Mouse (Mus musculus) cerebellum, postnatal 36 days (tissue): ENCODE measurements at regions not wholly inside any gene's neighbourhood (a gene's known extent, or its start where the extent isn't known, plus 50 kb on each side); places are given as distances from the start of the nearest gene placed in this dataset.

Experiments used
- DNase-seq, 2 experiments: peaks; one replicate each; pipeline ENCODE4 v3.0.0; 2021 to 2022; ENCODE audit warnings: mixed read lengths in 2 of 2

DNA sequence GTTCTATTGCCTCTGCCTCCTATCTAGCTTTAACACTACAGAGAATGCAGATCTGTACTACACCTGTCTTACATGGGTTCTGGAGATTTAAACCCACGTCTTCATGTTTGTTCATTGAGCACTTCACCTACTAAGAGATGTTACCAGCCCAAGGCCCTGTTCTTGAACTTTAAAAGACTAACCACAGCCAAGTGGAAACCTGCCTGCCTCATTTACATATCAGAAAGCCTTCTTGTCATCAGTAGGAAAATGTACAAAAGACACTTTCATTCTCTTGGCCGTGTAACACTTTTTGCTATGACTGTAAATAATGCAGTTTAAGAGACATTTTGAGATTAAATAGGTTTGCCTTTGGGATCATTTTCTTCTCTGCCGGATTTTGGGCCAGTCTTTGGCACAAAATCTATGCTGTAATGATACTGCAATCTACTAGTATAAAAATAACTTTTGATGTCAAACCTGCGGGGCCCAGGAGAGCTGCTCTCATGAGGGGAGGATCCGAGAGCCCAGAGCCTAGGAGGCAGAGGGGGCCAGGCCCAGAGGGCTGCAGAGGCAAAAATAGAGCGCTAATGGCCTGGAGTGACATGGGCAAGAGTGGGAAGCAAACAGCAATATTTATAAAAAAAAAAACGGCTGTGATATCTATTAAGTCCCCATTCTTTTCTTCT lies 318.4 kb upstream of the Myo3a start:
- peak in 1 of 2 experiments; percentile 22 for DNase-seq

DNA sequence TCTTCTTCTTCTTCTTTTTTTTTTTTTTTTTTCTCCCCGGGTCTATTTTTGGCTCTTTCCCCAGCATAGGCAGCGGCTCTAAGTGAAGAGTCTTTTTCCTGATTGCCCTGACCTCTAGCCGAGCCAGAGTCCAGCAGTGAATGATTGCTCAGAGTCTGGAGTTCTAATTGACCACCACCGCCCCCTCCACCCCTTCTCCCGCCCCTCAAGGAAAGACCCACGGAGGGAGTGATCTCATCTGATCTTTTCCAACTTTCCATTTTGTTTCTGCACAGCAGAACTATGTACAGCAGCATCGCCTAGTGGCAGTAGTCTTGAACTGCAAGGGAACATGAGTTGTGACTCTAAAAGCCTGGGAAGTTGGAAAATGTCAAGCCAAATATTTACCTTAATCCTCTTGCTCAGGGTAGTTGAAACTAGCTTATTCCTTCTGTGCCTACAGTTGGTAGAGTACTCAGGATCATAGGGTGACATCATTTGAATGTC lies 317.8 kb upstream of the Myo3a start:
- peak; percentile 82 to 88 for DNase-seq

DNA sequence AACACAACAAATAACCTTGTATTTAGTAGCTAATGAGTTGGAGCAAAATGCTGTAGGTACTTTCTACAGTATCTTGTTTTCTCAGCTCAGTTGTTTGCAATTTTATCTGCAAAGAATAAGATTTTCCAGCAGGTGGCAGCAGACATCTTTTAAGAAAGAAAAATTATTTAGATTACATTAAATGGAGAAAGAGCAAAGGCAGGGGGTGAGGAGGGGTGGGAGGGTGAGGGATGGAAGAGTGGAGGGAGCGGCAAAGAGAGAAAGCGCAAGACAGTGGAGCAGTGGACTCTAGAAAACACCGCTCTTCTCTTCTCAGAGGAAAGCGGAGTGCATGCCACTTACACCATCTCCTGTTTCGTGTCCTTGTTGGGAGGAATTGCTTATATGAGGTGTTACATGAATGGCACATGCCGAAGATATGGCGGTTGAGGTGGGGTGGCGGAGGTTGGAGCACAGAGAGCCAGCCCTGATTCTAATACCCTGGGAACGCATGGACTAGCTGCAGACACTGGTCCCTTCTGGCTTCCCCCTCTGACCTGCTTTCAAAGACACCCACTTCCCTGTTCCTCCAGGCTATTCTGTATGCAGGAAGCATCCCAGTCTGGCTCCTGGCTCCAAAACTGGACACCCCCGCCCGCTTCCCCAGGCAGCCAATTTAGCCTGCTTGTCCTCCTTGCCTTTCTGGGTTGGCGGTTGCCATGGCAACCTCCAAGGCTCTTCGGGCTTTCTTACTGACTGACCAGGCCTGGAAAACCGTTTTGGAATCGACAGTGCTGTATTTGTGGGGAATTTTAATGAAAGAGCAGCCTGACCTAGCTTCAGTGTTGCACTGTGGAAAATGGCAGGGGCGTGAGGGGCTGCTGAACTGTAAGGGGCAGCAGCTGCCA lies 309.3 kb upstream of the Myo3a start:
- DNase-seq: peak; percentile 83 to 84

DNA sequence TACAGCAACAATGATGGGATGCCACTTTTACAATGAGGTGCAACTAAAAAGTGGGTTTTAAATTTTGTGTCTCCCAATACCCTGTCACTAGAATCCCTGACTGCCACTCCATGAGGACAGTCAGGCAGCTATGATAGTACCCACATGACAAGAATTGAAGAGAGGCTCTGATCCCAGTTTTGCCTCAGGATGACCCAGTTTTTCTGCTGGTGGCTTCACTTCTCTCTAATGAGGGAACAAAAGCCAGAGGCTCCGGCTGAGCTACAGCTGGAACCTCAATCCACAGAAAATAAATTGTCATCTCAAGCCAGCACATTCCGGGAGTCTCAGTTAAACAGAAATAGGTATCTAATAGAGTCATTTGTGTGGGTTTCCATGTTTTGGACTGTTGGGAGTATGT lies 308.2 kb upstream of the Myo3a start:
- DNase-seq: peak in 1 of 2 experiments; percentile 35

DNA sequence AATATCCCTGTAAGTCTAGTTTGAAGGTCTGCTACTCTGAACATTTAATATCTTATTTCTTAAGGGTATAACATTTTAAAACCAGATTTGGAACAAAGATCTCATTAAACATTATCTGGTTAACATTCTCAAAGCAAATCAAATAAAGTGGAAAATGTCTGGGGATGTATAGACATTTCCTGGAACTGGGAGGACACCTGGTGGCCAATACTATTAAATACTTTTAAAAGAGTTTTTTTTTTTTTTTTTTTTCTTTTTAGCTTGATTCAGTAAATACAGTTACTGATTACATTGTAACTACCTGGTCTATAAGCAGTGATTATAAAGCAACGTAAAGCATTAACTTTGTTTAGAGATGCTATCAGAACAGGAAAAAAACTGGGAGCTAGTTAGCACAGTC lies 299.6 kb upstream of the Myo3a start:
- DNase-seq: no peak

DNA sequence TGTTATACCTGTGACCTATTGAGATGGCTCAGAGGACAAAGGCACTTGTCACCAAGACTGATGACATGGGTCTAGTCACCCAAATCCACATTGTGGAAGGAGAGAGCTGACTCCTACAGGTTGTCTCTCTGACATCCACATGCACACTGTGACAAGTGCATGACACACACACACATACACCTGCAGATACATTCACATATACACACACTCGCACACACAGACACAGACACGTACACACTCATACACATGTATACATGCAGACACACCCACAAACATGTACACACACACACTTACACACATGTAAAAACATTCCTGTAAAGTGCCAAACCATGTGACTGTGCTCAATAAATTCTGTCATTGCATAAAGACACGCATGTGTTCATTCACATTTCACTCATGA lies 287.3 kb upstream of the Myo3a start:
- no peak for DNase-seq

DNA sequence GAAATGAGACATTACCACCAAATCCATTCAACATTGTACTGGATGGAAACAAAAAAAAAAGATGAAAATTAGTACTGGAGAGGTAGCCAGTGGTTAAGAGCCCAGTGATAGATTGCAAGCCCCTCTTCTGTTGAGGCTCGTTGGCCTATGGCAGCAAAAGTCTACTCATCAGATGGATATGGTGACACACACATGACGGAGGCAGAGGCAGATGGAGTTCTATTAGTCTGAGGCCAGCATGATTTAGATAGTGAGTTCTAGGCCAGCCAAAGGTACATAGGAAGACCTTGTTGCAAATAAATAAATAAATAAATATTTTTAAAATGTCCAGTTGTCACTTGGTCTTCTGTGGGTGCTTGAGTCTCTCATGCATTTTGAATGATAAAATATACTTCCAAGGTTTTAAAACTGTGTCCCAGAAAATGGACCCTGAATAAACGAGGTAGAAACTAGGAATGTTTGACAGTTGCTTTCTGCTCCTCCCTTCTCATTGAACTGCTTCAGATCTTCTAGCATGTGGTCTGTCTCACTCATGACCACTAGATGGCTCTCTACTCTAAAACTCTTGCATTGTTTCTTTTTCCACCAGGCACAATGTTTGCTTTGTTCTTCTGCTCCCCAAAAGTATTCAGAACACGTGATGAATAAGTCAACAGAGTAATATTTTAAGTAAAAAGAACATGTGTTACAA lies 286.4 kb upstream of the Myo3a start:
- peak in 1 of 2 experiments; percentile 35 for DNase-seq

DNA sequence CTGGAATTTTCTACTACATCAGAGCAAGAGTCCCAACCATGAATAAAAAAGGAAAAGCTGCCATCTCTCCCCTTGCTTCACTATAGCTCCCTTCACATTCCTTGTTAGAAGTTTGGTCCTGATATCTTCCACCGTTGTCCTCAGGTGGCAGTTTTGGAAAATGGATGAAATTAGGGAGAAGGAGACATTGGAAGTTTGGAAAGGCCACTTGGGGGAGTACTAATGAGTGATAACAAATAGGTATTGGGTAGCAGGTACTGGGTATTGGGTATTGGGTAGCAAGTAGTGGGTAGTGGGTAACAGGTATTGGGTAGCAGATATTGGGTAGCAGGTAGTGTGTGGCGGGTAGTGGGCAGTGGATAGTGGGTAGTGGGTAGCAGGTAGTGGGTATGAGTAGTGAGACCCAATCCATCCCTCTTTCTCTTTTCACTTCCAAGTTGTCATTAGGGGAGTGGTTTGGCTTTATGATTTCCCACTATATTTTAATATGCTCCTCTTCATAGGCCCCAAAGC lies 285.8 kb upstream of the Myo3a start:
- DNase-seq: no peak

DNA sequence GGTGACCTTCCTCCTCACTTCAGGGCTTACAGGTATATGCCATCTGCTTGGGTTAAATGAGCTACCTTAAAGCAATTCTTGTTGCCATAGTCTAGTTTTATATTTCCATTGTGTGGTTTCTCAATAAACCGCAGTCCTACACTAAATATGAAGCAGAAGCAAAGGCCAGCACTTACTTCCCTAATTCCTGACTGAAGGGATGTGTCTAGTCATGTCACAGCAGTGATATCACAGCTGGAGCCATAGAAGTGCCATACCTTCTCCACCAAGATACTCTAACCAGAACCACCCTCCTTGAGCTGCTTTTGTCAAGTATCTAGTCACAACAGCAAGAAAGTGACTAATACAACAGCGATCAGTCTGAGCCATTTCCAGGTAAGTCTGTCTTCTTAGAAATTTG lies 283.6 kb upstream of the Myo3a start:
- no peak for DNase-seq

DNA sequence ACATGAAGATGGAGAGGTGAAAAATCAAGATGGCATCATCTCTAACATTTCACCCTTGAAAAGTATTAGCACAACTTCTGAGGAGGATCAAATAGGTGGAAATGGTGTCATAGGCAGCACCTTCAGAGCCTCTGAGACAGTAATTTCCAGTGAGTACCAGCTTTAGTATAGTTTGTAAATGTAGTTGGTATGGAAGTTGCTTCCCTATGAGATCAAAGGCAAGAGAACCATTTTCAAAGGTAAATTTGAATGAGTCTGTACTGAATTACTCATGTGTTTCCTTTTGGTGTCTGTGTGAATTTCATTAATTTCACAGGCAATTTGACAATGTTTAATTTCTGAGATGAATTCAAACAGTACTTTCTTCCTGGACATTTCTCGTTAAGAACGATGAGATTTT lies 280.8 kb upstream of the Myo3a start:
- DNase-seq: no peak

DNA sequence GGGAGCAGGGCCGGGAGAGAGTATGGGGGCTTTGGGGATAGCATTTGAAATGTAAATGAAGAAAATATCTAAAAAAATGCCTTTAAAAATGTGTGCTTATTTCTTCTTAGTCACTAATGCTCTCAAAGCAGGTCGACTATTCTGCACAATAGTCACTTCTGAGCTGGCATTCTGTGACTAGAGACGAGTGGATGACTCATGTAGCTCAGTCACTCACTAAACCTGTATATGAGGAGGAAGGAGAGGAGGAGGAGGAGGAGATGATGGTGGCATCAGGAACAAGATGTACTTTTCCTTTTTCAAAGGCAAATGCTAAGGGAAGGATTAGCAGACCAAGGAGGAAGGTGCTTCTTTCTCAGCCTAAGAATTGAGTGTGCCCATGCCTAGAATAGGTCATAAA lies 276.0 kb upstream of the Myo3a start:
- no peak for DNase-seq

DNA sequence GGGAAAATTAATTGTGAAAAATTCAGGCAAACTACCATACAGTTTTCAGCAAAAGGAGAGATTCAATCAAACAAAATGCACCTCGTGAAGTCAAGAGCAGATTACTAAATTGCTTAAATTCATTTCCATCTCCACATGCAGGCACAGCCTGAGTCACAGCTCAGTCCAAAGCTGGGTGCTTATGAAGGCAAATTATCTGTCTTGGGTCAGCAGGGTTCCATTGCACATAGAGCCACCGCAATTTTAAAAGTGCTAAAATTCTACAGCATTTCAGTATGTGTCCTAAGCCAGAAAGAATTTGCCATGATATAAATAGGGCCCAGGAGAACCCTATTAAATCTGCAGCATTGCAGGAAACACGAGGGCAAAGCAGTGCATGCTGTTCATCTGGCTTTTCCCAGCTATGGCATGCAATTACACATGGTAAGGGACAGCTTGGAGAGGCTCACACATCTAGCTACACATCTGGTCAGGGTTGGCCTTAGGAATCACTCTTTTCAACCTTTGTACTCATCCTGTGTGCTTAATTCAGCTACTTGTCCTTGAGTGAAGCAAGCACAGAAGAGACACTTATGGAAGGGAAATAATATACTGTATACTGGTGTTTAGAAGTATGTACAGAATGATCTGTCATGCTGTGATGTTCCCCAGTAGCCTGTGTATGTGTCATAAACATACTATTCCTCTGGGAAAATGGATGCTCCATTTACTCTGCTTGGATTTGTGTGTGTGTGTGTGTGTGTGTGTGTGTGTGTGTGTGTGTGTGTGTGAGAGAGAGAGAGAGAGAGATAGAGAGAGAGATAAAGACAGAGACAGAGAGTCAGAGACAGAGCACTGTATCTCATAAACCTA lies 271.0 kb upstream of the Myo3a start:
- no peak for DNase-seq

DNA sequence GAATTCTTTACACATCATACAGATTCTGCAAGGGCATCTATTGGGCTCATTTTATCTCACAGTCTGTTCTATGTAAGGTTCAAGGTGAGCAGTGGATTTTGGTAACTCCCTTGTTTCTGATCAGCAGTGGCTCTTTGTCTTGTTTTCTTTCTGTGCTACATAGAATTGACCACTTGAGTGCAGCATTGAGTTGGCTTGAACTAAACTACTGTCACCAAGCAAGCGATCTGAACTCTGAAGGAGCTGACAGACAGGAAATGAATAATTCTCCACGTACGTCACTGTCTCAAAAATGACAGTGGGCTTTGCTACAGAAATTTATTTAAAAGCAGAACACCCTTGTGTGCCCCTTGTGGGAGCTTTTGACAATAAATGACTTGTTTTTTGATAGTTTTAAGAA lies 268.9 kb upstream of the Myo3a start:
- peak in 1 of 2 experiments; percentile 27 for DNase-seq

DNA sequence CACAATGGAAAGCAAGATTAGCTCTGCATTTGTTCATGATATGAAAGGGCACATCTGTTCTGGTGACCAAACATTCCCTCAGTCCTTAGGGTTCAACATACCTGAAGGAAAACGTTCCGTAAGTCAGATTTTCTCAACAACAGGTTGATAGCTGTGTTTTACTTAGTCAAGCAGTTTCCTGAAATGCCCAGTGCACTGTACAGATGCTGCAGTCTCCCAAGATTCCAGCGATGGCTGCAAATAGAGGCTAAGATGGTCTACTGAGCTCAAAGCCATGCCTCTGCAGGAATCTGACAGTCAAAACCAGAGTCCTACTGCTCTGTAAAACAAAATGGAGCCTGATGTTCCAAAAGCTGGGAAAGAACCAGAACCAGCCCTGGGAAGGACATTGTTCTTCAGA lies 268.5 kb upstream of the Myo3a start:
- no peak for DNase-seq

DNA sequence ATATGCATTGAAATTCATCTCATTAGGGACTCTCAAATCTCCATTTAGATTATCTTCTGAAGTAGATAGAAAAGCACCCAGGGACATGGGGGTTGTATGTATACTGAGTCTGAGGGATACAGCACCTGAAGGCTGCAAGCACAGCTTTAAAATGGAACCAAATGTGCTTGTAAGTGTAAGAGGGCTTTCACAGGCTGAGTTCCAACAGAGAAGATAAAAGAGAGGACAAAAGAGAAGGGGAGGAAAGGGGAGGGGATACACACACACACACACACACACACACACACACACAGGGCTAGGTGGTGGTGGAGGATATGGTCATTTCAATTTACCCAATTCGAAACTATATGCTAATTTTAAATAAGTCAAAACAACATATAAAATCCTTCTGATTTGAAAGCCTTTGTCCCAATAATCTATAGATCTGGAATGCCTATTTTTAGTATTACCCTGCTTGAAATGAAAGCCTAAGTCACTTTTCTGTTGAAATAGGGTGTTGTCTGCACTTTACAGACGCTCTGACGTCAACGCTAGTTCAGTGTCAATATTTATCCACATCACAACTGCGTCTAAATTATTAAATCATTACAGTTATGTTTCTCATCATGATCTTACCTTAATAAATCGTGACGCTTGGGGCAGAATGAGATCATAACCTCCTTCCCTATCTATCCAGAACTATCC lies 263.8 kb upstream of the Myo3a start:
- DNase-seq: no peak

DNA sequence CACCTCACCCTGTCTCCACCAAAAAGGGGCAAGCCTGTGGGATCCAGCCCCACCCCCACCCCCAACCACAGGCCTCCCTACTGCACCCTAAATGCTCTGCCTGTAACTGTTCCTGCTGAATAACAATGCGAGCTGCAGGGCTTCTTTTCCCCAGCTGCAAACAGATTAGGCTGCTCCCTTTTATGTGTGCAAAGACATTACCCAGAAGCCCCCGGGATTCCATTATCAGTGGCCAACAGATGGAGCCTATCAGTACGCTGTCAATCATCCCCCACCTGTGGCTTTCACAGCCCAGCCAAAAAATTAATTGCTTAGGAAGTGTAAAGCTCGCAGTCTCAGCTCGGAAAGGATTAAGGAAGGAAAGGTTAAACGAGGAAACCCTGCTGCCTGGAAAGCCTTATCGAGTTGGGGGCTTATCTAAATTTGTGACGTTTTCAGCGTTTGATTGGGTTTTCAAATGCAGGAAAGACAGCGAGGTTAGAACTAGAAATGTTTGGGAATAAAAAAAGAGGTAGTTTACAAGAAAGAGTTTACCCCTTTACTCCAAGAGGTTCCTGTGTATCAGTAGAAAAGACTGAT lies 263.2 kb upstream of the Myo3a start:
- DNase-seq: no peak

DNA sequence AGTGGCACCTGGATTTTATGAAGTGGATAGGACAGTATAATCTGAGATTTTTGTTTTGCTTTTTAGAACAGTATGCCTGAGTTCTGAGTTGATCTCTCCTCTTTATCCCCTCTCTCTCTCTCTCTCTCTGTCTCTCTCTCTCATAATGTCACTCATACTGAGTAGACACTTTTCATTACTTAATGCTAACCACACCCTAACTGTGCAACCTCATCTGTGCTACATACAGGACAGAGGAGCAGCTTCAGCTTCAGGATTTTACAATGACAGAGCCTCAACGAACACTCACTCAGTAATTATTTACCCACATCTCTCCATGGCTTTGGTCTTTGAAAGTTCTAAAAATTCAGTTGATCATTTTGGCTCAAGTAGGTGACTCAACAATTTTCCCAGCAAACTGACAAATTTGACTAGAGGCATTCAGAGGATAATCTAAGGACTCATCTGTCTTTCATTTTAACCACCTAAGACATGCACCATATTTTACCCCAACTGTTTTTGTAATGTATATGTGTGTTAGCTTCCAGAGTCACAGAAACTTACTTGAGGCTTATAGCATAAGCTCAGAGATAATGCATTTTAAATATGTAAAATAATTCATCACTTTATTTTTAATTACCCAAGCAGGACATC lies 256.4 kb upstream of the Myo3a start:
- DNase-seq: no peak

DNA sequence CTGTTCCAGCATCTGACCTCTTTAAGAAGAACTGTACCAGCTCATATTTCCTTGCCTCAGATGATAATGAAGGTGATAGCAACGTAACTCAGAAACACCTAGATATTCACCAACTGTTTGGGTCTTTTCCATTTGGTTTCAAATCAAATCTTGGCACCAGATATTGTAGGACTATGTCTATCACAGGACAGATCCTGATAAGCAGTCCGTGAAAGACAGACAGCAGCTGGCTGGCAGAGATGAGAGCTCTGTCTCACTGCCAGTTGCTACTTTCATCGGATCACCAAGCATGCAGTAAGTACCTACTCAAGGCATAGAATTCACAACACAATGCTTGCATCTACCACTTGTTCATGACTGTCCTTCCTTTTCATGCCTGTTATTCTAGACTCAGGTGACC lies 252.7 kb upstream of the Myo3a start:
- DNase-seq: no peak

DNA sequence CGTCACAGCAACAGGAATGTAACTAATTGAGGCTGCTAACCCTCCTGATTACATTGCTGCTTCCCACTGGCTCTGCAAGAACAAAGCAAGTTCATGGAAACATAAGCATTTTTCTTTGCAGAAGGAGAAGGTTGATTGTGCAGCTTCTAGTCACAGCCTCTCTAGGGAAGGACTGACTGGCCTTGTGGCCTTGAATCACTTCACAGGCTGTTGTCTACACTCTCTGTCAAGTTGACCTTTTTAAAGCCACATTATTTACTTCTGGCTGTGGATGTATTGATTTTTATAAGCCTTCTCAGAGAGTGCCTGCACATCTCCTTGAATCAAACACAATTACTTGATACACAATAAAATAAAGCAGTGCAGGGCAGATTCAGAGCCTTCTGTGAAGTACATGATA lies 251.8 kb upstream of the Myo3a start:
- no peak for DNase-seq

DNA sequence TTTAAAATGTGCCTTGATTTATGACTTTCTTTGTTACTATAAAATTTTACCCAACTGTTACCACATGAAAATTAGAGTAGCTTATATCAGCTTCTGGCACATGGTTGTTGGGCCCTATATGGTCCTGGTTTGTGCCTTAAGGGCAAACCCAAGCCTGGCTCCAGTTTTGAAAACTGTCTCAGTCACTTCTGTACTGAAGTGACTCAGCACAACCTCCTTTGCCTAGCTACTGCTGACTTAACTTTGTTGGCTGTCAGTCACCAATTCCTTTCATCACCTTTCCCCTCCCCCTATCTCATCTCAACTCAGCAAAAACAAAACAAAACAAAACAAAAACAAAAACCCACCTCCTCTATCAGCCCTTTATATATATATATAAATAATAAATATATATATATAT lies 251.0 kb upstream of the Myo3a start:
- no peak for DNase-seq

DNA sequence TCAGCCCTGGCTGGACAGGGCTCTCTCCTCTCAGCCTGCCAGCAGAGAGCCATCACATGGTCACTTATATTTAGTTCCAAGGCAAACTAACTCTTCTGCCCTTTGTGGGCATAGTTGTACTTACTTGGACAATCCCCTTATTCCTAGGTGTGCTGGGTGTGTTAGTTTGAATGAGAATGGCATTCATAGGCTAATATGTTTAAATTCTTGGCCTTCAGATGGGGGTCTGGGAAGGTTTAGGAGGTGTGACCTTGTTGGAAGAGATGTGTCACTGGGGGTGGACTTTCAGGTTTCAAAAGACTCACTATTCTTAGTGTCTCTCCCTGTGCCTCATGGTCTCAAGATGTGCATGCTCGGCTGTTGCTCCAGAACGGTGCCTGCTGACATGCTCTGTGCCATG lies 250.5 kb upstream of the Myo3a start:
- no peak for DNase-seq
